Mouse (Mus musculus) macrophage (primary cell): ENCODE results near the gene Syne3. TPM values are rescaled to one million over a fixed set of nuclear protein-coding genes. Genes with fewer than 3 reads are reported as not detected.

Experiments
- H3K27ac ChIP-seq: fragments of 350-480 bp; formaldehyde crosslinking; 2 replicates; pipeline ENCODE4 v1.9.0; 2021
- H3K36me3 ChIP-seq: fragments of 350-480 bp; formaldehyde crosslinking; 2 replicates; pipeline ENCODE4 v1.9.0; 2021; ENCODE audit errors: inconsistent target
- H3K4me3 ChIP-seq: fragments of 350-480 bp; formaldehyde crosslinking; 2 replicates; pipeline ENCODE4 v1.9.0; 2021; ENCODE audit errors: inconsistent target
- H3K79me2 ChIP-seq: fragments of 350-480 bp; formaldehyde crosslinking; 2 replicates; pipeline ENCODE4 v1.9.0; 2021; ENCODE audit errors: inconsistent target
- WGBS: methylation state at CpG from one replicate; pipeline ENCODE4 v1.1.7; 2026; ENCODE audit warnings: inconsistent platforms; ENCODE audit not compliant: missing documents; 5-methylcytosine and 5-hydroxymethylcytosine counted together
- polyA plus RNA-seq: library from polyadenylated mRNA; stranded (reverse); fragments of 250-400 nt; gene quantifications from 3 replicates; pipeline ENCODE4 v1.2.4, GENCODE M21; 2018; ENCODE audit warnings: inconsistent platforms

Syne3 gene
- polyA plus RNA-seq, 1 experiment from 2014 or later: 6.4 TPM

- H3K36me3 ChIP-seq: no peaks in the 10 kb centered on the region
- no peak overlapping the region for H3K27ac ChIP-seq
- no peak overlapping the region for H3K4me3 ChIP-seq
- no peaks in the 10 kb centered on the region for H3K79me2 ChIP-seq
- 88% methylated on average over 2 of the region's 2 CpGs for WGBS
Measured at GRCm38 (mm10) chr12:104907133-104907532, 102.5 kb downstream of the Syne3 start.

GRCm38 (mm10) chr12:104904138-104904537 is 105.5 kb downstream of the Syne3 start:
- 15% methylated on average over 5 of the region's 5 CpGs for WGBS
- Histone ChIP-seq H3K4me3 (no peak overlapping the region), H3K79me2 (no peaks in the 10 kb centered on the region), H3K36me3 (no peaks in the 10 kb centered on the region), H3K27ac (no peak overlapping the region)

DNA sequence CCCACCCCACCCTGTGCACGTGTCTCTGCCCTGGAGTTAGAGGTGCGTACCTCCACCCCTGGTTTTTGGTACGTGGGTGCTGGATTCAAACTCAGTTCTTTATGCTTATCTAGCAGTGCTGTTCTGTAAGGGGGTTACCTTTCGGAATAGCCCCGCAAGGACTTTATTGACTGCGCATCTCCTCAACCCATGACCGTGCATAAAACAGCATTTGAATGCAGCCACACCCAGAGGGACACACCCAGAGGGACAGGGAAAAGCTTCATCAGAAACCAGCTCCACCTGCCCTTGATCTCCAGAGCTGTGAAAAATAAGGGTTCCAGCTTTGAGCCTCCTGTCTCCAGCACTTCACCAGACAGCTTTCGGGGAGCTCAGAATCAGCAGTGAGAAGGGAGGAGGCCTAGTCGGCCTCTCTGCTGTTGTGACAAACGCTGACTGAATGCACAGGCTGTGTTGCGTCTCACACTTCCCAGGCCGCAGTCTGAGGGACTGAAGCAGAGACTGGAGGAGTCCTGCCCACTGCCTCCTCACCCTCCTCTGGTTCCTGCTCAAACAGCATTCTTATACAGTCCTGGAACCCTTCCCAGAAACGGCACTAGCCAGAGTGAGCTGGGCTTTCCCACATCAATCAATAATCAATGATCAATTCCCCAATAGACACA is 107.1 kb downstream of the Syne3 start:
- Histone ChIP-seq H3K79me2 (no peaks in the 10 kb centered on the region), H3K4me3 (no peak overlapping the region), H3K27ac (no peak overlapping the region), H3K36me3 (no peaks in the 10 kb centered on the region)
- WGBS: 95% methylated on average over 13 of the region's 13 CpGs

GRCm38 (mm10) chr12:104901320-104901719 is 108.3 kb downstream of the Syne3 start:
- no peak overlapping the region for H3K4me3 ChIP-seq
- no peaks in the 10 kb centered on the region for H3K36me3 ChIP-seq
- H3K79me2 ChIP-seq: no peaks in the 10 kb centered on the region
- no peak overlapping the region for H3K27ac ChIP-seq
- WGBS: 84% methylated on average over 8 of the region's 8 CpGs

GRCm38 (mm10) chr12:104899835-104900234 is 109.8 kb downstream of the Syne3 start:
- H3K27ac ChIP-seq: no peak overlapping the region
- no peaks in the 10 kb centered on the region for H3K79me2 ChIP-seq
- no peak overlapping the region for H3K4me3 ChIP-seq
- WGBS: 87% methylated on average over 3 of the region's 3 CpGs
- no peaks in the 10 kb centered on the region for H3K36me3 ChIP-seq

- H3K79me2 ChIP-seq: no peaks in the 10 kb centered on the region
- WGBS: 77% methylated on average over 11 of the region's 11 CpGs
- no peaks in the 10 kb centered on the region for H3K36me3 ChIP-seq
- no peak overlapping the region for H3K27ac ChIP-seq
- no peak overlapping the region for H3K4me3 ChIP-seq
Measured at GRCm38 (mm10) chr12:104899161-104899560, 110.4 kb downstream of the Syne3 start.

- WGBS: 68% methylated on average over 9 of the region's 9 CpGs
- Histone ChIP-seq H3K79me2 (no peaks in the 10 kb centered on the region), H3K27ac (no peak overlapping the region), H3K4me3 (no peak overlapping the region), H3K36me3 (no peaks in the 10 kb centered on the region)
Measured at GRCm38 (mm10) chr12:104898718-104899117, 110.9 kb downstream of the Syne3 start.

GRCm38 (mm10) chr12:104897051-104897618 is 112.5 kb downstream of the Syne3 start:
- H3K4me3 ChIP-seq: no peak overlapping the region
- no peaks in the 10 kb centered on the region for H3K79me2 ChIP-seq
- WGBS: 83% methylated on average over 8 of the region's 8 CpGs
- H3K27ac ChIP-seq: no peak overlapping the region
- H3K36me3 ChIP-seq: no peaks in the 10 kb centered on the region

DNA sequence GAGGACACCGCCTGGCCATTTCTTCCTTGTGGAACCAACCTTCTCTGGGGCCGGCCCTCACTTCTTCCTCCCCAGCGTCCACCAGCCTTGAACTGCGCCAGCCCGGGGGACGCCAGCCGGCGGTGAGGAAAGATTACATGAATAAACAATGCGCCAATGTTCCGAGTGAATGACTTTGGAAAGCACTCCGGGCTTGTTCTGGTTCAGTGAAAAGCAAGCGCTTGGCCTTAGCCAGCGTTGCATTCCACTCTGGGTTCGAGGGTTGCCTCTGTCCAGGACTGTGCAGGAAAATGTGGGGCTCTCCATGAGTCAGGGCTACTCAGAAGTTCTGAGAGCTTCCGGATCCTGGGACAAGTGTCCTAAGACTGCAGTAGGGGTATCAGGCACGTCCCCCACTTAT is 113.0 kb downstream of the Syne3 start:
- no peaks in the 10 kb centered on the region for H3K79me2 ChIP-seq
- WGBS: 92% methylated on average over 16 of the region's 16 CpGs
- no peaks in the 10 kb centered on the region for H3K36me3 ChIP-seq
- H3K4me3 ChIP-seq: no peak overlapping the region
- H3K27ac ChIP-seq: no peak overlapping the region

DNA sequence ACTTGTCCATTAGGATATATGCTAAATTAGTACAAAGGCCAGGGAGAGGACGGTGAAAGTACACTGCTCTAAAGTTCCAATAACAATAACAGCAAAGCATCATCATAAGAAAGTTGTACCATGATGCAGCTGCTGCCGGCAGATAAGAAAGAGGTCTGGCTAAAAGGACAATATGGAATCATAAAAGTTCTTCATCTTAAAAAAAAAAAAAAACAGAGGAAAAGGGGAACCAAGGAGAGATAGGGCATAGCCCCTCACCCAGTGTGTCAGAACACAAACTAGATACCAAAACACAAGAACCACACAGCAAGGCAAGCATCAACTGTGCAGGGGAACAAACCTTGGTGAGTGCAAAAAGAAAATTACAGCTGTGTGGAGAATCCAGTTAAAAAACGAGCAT is 117.4 kb downstream of the Syne3 start:
- Histone ChIP-seq H3K36me3 (no peaks in the 10 kb centered on the region), H3K79me2 (no peaks in the 10 kb centered on the region), H3K27ac (no peak overlapping the region), H3K4me3 (no peak overlapping the region)
- 93% methylated on average over 3 of the region's 3 CpGs for WGBS

DNA sequence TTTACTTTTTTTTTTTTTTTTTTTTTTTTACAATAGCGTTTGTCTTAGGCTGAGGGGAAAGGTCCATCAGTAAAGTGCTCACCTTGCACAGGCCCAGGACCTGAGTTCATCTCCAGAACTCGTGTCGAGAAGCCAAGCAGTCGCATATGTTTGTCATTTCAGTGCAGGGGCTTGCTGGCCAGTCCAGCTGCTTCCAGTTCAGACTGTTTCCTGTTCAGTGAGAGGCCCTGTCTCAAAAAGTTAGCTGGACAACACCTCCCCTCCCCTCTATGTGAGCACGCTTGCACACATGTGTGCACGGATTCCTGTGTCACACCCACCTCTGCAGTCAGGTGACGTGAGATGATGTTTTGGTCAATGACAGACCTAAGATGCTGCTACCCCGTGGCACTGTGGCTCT is 119.5 kb downstream of the Syne3 start:
- no peaks in the 10 kb centered on the region for H3K36me3 ChIP-seq
- WGBS: 86% methylated on average over 7 of the region's 8 CpGs
- no peak overlapping the region for H3K4me3 ChIP-seq

DNA sequence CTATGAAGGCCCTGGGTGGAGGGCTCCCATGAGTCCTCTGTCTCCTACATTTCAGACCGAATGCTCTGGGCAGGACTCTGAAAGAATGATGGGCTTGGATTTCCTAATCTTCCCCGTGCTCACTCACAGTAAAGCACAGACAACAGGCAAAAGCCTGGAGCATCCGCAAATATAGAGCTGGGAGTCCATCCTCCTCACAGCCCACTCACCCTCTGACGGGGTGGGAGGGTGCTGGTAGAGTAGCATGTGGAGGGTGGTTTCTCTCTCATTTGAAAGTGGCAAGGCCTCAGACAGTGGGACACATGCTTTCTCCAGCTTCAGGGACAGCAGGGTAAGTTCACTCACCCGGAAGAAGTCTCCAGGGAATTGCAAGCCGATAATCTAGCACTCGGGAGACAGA is 123.5 kb downstream of the Syne3 start:
- Histone ChIP-seq H3K36me3 (no peaks in the 10 kb centered on the region), H3K27ac (no peak overlapping the region), H3K79me2 (no peaks in the 10 kb centered on the region), H3K4me3 (no peak overlapping the region)
- WGBS: 97% methylated on average over 7 of the region's 7 CpGs

More for the DNA sequence above, 119.5 kb downstream of the Syne3 start:
- H3K27ac ChIP-seq: no peak overlapping the region
- H3K79me2 ChIP-seq: no peaks in the 10 kb centered on the region

GRCm38 (mm10) chr12:104882533-104882932 is 127.1 kb downstream of the Syne3 start:
- no peaks in the 10 kb centered on the region for H3K79me2 ChIP-seq
- no peaks in the 10 kb centered on the region for H3K36me3 ChIP-seq
- WGBS: 76% methylated on average over 5 of the region's 5 CpGs
- H3K27ac ChIP-seq: no peak overlapping the region
- H3K4me3 ChIP-seq: no peak overlapping the region

- Histone ChIP-seq H3K79me2 (no peaks in the 10 kb centered on the region), H3K4me3 (no peak overlapping the region), H3K36me3 (no peaks in the 10 kb centered on the region), H3K27ac (no peak overlapping the region)
- 83% methylated on average over 2 of the region's 2 CpGs for WGBS
Measured at GRCm38 (mm10) chr12:104882061-104882460, 127.5 kb downstream of the Syne3 start.

DNA sequence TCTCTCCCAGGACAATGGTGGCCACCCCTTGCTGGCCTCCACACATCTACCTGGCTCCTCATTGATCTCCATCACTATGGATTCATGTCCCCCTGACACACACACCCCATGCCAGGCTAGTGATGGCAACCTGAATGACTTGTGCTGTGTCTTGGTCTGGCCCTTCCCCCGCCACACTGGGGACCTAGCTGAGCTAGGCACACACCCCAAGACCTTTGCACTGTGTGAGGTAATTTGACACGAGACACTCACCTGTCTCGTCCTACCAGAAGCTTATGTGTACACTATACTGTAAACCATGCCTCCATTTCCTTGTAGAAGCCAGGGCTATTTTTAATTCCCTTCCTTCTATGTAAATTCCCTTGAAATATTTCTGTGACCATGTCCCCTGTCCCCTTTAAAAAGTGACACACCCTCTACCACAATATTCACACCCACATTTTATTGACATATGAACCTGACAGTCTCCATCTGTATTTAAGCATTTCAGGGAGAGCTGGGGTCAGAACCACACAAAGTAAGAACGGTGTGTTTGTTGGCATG is 128.0 kb downstream of the Syne3 start:
- no peaks in the 10 kb centered on the region for H3K36me3 ChIP-seq
- H3K4me3 ChIP-seq: no peak overlapping the region
- no peaks in the 10 kb centered on the region for H3K79me2 ChIP-seq
- WGBS: 86% methylated on average over 4 of the region's 4 CpGs
- H3K27ac ChIP-seq: no peak overlapping the region
